Mouse (Mus musculus) T-helper 17 cell (primary cell): Measurements from ENCODE around the gene Glis3.

Experiments
- in situ Hi-C, 2 experiments: fragments of 300-600 bp; cut with MboI, MseI; formaldehyde crosslinking; loops; 1 replicate in 1 of 2; 2 replicates in 1 of 2; pipeline ENCODE4 v1.15.1; 2025; ENCODE audit warnings: high pct_unique_total_duplicates in 2 of 2

Gene Glis3

DNA sequence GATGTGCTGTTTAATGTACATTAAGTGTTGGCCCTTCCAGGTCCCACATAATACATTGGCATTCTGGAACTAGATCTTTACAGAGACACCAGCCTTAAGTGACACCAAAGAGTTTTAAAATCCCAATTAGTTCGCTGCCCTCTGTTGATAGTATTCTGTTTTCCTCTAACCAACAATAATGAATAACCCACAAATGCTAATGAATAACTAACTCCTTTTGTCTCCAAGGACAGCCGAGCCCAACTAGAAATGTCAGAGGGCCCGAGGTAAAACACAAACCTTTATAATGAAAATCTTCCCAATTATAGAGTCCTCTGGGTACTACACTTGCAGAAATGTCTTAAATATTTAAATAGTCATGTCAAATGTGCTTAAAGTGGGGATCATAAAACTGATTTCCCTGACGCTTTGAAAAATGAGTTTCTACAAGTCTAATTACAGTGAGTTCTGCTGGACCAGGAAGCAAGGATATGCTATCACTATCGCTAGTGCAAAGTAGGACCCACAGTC, 22.1 kb downstream of the Glis3 start:
- in situ Hi-C loops, result loop anchor here in 1 of 2 experiments (10.0 kb wide), 1 partner anchor 677 kb away; the partner anchor contains the start of gene Rln1

DNA sequence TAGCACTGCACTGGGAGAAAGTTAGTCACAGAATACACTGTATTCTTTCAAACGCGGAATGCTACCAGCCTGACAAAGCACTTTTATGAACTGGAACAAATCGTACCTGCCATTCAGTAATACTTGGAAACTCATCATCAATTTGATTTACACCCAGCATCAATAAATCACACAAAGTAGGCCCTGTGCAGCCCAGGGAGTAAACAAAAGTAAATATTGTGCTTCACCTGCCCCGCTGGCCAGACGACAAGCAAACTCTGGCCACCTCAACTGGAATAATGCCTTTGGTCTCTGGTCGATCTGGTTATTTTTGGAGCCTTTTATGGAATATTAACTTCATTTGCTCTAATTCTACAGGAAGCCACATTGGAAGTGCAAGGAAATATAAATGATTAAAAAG, 23.0 kb downstream of the Glis3 start:
- in situ Hi-C loops, result loop anchor here in 1 of 2 experiments (10.0 kb wide), 1 partner anchor 678 kb away; the partner anchor contains the start of gene Rln1

DNA sequence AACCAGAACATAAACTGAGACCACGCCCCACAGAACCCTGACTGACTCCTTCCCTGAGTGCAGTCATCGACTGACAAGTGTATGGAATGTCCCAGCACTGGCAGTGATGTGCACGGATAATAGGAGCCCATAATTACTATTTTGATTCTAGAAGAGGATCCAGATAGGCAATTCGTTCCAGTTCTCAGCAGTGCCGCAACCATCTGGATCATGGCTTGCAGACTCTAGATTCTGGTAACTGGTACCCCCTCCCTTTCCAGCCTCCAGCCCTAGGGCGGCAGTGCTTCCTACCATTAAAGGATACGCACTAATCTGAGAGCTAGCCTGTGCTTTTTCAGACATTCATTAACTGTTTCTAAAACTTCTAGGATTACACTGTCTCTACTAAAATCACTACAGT, 24.7 kb downstream of the Glis3 start:
- in situ Hi-C loops, result loop anchor here in 1 of 2 experiments (10.0 kb wide), 1 partner anchor 680 kb away; the partner anchor contains the start of gene Rln1

DNA sequence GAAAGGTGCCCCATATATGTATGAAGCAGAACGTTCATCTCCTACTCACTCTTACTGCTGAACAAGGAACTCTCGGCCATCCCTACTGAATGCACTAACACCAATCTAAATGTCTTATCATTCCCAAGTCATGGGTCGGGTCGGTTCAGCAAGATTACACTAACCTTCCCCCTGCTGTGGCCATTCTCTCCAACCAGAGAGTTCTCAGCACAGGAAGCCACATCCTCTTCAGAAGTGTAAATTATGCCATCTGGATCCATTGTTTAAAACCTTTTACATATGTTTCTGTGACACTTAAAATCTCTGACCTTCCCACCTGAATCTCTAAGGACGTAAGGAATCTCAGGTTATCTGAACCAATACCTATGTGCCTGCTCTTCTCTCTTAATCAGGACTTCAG, 29.0 kb downstream of the Glis3 start:
- in situ Hi-C loops, result loop anchor here in 1 of 2 experiments (10.0 kb wide), 1 partner anchor 684 kb away; the partner anchor contains the start of gene Rln1

DNA sequence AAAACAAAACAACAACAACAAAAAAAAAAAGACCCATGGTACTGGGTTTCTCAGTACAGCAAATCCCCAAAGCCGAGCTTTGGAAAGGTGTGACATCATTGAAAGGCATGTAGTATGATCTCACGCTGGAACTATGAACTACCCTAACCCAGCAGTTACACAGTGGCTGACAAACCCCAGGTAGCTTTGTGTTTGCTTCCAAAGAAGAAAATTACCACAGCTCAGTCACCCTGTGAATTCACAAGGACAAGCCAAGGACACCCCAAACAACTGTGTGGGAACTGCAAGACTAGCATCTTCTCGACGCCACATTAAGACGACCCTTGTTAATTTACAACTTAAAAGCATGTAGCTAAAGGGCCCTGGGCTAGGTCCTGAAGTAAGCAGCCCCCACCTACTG, 30.4 kb downstream of the Glis3 start:
- in situ Hi-C loops, result no loop called here

DNA sequence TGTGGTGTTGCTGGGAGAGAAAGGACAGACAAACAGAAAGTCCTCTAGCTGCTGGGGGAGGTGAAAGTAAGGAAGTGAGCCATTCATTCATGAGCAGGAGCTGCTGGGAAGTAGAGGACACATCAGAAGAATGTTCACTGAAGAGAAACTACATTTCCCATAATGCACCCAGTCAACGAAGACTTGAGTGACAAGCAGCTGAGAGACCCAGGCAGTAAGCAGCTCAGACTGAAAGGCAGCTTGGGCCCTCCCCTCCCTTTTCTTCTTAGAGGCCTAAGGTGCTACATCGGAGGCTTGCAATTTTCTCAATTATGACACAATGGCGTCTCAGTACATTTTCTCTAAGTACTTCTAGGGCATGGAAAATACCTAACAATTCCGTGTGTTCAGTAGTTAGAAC, 31.0 kb downstream of the Glis3 start:
- in situ Hi-C loops, result no loop called here

DNA sequence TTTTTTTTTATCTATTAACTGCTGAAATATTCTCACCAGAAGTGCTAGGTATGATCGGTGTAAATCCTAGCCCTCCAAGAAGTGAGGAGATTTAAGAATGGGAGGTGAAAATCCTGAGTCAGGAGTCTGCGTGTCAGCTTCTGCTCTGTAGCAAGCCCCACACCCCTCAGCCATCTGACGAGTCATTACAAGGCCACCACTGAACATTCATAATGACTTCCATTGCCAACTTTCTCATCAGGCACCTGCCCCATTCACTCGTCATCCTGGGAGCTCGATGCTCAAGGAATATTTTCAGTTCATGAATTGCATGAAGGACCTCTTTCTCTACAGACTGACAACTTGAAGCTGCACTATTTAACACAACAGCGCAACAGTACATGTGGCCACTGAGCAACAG, 32.5 kb downstream of the Glis3 start:
- in situ Hi-C loops, result no loop called here

DNA sequence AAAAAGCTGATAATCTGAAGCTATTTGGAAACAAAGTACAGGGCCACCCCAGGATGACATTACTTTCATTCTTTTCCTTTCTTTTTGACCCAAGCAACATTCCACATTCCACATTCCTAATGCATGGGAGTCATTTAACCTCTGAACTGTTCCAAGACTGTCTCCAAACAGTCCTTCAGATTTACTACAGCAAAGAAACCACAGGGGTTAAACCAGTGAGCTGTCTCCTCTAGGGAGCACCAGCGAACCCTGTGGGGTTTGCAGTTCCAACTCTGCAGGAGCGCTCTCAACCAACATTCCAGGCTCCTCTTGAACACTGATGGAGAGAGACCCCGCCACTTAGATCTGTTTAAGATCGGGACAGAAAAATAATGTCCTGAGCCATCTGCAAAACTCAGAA, 33.6 kb downstream of the Glis3 start:
- in situ Hi-C loops, result no loop called here

DNA sequence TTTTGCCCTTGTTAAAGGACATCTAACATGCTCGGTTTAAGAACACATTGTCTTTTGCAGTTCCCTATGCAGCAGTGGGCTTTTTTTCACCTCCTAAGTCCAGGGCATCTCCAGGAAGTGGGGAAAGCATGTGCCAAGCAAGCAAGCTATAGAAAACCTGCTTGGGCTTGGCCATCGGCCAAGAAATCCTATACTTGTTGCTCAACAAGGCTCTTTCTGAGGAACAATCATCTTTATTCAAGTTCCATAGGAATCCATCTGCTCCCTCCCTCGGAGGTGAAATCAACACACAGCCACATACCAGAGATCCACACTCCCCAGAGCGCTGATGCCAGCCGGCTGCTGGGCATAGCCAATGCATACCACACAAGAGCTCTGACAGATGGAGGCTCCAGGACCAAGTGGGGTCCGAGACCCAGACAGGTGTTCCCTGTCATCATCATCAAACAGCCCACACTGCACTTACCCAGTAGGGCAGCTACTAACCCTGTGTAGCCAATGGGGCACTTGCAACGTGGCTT, 39.0 kb downstream of the Glis3 start:
- in situ Hi-C loops, result no loop called here

DNA sequence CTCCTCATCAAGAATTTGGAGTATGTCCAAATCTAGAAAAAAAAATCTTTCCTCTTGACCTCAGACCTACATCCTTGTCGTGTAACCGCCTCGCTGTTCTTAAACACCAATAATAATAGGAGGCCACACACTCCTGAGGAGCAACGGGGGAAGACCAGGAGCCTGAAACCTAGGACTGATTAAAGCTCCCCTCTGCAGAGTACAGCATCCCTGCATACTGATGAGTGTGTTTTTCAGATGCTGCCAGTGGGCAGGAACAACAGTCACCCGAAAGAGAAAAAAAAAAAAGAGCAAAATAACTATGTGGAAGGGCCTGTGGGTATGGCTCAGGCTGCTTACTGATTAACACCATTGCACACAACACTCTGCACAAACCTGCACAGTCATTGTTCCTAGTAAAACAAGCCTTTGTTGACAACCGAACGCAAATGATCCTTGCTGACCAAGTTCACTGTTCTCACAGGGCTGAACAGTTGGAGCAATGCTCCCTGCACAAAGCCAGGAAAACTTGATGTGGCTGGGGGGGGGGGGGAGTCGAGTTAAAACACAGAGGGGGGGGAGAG, 43.8 kb downstream of the Glis3 start:
- in situ Hi-C loops, result no loop called here

DNA sequence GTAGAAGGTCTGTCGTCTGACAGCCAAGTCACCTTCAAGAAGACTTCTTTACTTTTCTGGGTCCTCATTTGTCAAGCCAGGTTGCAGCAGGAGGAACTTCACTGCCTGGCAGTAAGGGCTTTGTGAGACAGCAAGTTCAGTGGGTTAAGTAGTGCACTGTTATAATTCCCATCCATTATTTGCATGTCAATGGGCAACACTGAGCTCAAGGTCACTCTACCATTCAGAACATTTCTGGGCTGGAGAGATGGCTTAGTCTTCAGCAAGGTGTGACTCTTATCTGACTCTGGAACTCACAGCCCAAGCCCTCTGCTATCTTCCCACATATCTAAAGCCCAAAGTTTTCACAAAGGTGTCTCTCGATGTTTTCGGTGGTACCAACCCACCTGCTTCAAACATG, 44.9 kb downstream of the Glis3 start:
- in situ Hi-C loops, result no loop called here

DNA sequence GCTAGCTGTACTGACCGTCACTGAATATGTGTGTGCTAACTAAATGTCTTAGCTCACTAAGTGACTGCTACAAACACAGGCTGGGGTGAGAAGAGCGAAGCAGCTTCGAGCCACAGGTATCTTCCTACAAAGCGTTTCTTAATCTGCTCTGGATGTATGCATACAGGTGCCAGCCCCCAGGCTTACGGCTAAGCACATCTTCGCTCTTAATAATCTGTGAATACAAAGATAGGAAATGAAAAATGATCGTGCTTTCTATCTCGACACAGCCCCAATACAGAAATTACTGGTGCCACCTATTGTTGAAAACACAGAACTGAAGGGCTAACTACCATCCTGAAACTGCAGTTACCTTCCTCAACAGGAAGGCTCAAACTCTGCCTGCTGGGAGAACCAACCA, 51.5 kb downstream of the Glis3 start:
- in situ Hi-C loops, result no loop called here

DNA sequence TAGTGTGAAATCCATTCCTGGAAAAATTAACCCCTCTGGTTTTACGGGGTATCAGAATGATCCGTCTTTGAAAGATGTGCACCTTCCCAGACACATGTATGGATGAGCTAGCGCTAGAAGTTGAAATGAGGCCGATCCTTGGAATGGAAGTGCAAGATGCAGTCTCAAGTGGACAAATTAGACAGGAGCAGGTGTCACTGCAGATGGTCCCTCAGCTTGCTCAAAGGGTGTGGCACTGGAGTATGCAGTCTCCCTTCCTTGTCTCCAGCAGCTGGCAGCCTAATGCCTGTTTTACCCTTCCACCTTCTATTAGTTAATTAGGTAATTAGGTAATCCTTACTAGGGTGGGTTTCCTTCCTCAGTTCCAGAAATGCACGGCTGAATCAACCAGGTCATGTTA, 53.7 kb downstream of the Glis3 start:
- in situ Hi-C loops, result no loop called here

DNA sequence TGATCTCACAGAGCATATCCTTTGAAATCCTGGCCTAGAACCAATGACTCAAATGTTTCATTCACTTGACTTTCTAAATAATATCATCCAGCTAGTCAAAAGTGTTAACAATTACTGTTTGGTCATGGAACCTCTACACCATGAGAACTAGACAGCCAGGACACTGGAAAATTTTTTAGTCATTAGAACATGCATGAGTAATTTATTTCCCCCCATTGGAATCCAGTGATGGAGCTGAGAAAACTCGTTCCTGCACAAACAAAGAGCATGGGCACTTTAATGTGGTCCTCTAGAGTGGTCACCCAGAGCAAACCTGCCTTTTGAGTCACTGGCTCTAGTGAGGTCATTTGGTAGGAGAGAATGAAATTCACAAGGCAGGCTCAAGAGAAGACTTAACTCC, 55.3 kb downstream of the Glis3 start:
- in situ Hi-C loops, result no loop called here

DNA sequence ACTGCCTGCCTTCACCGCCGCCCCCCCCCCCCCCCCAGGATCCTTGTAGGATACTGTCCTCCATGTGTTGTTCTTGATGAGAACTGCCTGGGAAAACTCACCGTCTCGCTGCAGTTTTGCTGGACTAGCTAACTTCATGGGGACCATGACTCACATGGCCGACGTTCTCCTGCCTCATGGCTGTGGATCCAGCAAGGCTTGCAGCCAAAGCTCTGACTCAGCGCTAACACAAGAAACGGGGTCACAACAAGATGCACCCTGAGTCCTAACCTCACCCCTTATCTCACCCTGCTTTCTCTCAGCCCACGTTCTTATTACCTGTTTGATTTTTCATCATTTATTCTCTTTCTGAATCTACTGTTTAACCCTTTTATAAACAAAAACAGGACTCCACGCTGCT, 56.2 kb downstream of the Glis3 start:
- in situ Hi-C loops, result no loop called here

DNA sequence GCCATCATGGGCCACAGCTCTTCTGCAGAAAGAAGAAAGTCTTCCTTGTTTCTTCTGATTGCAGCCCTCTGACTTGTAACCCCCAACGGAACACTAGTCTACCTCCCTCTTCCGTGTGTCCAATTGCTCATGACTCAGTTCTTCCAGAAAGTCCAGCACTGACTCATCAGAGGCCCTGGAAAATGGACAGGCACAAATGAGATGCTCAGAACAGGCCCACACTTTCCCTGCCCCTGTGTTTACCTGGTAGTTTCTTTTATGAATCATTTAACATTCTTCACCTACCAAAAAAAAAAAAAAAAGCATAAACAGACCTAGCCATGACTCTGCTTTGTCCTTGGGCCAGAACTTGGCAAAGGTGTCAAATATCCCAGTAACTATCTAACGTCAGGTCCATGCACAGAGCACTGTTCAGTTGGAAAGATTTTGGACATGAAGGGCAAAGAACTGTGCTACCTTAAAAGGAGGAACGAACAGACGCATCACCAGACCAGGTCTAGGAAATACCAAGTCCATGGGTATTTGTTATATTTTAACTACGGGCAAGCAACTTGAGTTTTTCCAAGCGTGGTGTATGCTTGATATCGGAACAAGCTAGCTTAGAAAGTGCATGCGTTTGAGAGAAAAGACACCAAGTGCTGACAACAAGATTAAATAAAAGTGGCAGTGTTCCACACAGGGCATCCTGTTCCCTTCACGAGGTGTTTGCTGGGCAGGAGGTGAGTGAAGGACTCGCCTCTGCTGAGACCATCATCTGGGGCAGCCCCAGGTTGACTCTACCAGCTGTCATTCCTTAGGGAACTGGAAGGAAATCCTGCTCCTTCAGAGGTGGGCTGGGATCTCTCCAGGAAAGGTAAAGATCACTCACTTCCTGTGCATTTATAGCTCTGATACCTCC, 58.0 kb downstream of the Glis3 start:
- in situ Hi-C loops, result no loop called here

DNA sequence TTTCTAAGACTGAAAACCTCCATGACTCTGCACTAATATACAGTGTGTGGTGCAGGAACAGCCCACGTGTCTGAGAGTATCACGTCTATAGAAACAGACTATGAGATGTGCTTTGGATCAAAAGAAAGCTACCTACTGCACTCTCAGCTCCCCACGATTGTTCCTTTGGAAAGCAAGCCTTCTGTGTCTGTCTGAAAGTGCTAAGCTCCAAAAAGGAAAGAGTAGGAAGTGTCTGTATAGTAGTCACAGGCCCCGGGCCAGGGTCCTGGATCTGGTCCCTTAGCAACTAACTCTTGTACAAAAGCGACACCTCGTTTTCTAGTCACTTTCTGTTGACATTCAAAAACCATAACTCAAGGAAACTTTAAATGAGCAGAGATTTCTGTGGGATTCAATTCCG, 62.1 kb downstream of the Glis3 start:
- in situ Hi-C loops, result no loop called here

DNA sequence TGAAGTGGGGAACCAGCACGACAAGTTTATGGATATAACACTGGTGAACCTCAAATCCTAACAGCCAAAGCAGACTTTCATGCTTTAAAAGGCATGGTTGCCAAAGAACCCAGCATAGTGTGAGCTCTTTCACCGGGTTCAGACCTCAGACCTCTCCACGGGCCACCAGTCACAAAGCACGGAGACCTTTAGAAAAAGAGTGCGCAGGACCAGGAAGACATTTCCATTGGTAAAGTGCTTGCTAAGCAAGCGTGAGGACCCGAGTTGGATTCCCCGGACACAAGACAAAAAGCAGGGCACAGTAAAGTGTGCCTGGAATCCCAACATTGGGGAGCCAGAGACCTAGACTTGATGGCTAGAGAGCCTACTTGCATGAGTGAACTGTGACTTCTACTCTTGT, 62.7 kb downstream of the Glis3 start:
- in situ Hi-C loops, result no loop called here

DNA sequence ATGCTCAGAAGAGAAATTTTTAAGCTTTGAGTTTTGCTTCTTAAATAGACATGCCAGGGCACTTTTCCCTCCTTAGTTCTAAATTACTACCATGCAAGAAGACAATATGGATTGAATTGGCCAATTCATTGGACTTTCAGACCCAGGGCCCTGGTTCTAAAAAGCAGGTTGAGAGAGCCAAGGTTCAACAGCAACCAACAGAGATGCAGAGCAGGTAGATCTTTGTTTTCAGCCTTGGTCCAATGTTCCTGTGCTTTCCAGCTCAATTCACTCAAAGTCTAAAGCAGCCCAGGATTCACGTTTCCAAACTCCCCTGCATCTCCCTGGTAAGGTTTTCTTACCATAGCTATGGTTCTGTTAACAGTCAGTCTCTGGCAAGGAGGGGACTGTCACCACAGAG, 63.4 kb downstream of the Glis3 start:
- in situ Hi-C loops, result no loop called here

DNA sequence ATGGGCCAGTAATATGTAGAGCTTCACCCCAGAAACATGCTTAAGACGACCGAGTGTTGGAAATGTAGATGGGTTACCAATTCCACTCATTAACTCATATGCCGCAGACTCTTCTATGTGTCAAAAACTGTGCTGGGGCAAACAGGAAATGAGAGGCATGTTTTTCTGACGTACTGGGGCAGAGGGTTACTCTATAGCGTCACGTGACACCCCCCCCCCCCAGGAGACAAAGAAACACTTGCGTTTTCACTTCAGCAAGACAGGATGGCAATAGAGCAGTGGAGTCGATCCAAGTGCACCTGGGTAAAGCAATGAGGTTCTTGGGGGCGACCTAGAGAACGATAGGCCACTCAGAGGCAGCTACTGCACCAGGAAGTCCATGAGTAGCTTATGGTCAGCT, 67.6 kb downstream of the Glis3 start:
- in situ Hi-C loops, result no loop called here

DNA sequence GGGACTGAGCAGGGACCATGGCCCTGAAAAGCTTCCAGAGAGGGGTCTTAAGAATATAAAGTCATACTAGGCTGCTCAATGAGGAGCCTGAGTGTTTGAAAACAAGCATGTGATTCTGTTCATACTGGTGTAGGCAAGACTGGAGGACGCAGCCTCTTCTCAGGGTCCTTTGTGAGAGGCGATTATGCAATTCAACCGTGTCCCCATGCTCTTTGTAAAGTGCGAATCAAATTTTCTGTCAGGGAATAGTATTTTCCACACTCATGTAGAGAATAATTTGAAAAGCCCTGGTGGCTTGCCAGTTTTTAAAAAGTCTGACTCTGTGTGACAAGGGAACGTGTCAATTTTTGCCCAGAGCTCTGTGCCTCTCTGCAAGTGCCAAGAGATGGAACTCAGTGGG, 71.1 kb downstream of the Glis3 start:
- in situ Hi-C loops, result no loop called here

DNA sequence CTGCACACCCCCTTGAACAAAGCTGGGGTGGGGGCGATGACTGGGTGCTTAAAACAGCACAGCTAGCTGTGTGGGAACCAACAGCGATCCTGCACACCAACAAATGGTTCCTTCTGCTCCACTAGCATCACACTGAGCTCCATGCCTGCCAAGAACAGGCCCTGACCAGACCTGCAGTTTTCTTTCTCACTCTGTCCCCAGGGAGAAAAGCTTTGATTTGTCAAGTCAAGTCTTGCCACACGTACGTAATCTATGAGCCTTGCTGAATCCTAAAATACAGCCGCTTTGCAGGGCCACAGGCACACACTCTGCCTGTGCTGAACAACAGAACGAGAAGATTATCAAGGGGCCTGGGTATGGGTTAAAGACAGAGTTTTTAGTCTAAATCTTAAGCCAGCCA, 71.6 kb downstream of the Glis3 start:
- in situ Hi-C loops, result no loop called here

DNA sequence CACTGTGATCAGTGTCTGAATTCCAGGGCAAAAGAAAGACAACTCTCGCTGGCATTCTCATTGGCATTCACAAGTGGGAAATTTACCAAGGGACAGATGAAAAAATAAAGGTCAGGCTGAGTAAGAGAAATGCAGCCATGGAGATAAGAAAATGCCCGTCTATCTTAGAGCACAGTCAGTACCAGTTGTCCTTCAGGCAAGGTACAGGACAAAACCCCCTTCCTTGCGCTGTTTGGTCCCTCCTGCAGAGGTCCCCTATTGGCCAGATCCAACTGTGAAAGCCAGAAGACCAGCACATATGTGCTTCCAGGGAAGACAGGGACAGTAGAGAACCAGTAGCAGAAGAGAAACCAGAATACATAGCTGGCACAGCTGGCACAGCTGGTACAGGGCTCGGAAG, 79.0 kb downstream of the Glis3 start:
- in situ Hi-C loops, result no loop called here
